8 mouse cellular contexts compared by ENCODE assay signal in the genomic region with DNA sequence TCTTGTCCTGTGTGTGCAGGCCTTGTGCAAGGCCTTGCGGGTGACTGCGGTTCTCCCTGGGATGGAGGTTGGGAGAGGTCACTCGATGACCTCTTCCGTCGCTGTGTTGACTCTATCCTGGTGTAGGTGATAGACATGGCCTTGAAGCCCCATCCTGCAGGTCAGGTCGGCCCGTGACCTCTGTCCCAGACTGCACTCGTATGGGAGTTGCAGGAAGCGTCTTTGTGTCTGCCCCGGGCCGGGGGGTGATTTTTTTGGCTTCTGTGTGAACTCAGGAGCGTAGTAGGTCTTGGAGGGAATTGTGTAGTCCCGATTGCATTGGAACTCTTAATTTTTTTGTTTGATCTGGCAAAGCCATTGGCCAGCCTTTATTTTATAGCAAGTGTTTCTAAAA. TPM values are rescaled to one million over a fixed set of nuclear protein-coding genes. Genes with fewer than 3 reads are reported as not detected.
DNase-seq lines count a peak whose midpoint lies in the region; ATAC-seq lines count a peak whose summit lies in the region.

No protein-coding gene starts in this region.

- no peaks in the 10 kb centered on the region for H3K36me3 ChIP-seq in lung, embryonic 16.5 days (ENCODE audit: control insufficient read depth, insufficient read depth, low read length)
- H3K36me3 ChIP-seq in embryonic facial prominence, embryonic 15.5 days, result no peaks in the 10 kb centered on the region
- peaks cover 11% of the 10 kb centered on the region; the same call in 1 of the 2 replicates for H3K36me3 ChIP-seq in limb, embryonic 10.5 days
- no peaks in the 10 kb centered on the region for H3K36me3 ChIP-seq in neural tube, embryonic 15.5 days

- H3K4me1 ChIP-seq in lung, embryonic 16.5 days (replicated peaks; ENCODE audit: control insufficient read depth, insufficient read depth, low read length), result peaks cover 14% of the 10 kb centered on the region; the same call in 1 of the 2 replicates
- H3K4me1 ChIP-seq in embryonic facial prominence, embryonic 15.5 days, result peaks cover 54% of the 10 kb centered on the region
- peaks cover 28% of the 10 kb centered on the region for H3K4me1 ChIP-seq in limb, embryonic 10.5 days
- peaks cover 54% of the 10 kb centered on the region for H3K4me1 ChIP-seq in neural tube, embryonic 15.5 days

- peak overlapping the region; percentile 81 for H3K9ac ChIP-seq in lung, embryonic 16.5 days (ENCODE audit: low read length)
- peak overlapping the region; percentile 74 for H3K9ac ChIP-seq in embryonic facial prominence, embryonic 15.5 days
- H3K9ac ChIP-seq in neural tube, embryonic 15.5 days (replicated peaks), result peak overlapping the region; percentile 84

- no peak for DNase-seq in lung, postnatal 14 days
- no peak for DNase-seq in limb, embryonic 10.5 days (ENCODE audit: low spot score)
- no peak for DNase-seq in layer of hippocampus, adult 9-11 months
- DNase-seq in right cerebral cortex, postnatal 36 days (ENCODE audit: low spot score in 2 of 2), result no peak
- DNase-seq in gastrocnemius, adult 8-10 months (ENCODE audit: low spot score in 2 of 2), result no peak

- H3K27ac ChIP-seq in lung, embryonic 16.5 days (ENCODE audit: low read length), result peak overlapping the region; percentile 41
- H3K27ac ChIP-seq in embryonic facial prominence, embryonic 15.5 days (replicated peaks), result peak overlapping the region; percentile 85
- H3K27ac ChIP-seq in limb, embryonic 10.5 days, result peak overlapping the region; percentile 96
- peak overlapping the region; percentile 96 for H3K27ac ChIP-seq in neural tube, embryonic 15.5 days (replicated peaks)

- no peaks in the 10 kb centered on the region for H3K27me3 ChIP-seq in lung, embryonic 16.5 days (ENCODE audit: control insufficient read depth, insufficient read depth, low read depth, low read length)
- H3K27me3 ChIP-seq in embryonic facial prominence, embryonic 15.5 days, result no peaks in the 10 kb centered on the region
- H3K27me3 ChIP-seq in limb, embryonic 10.5 days (ENCODE audit: low read depth, poor library complexity, severe bottlenecking), result no peaks in the 10 kb centered on the region
- no peaks in the 10 kb centered on the region for H3K27me3 ChIP-seq in neural tube, embryonic 15.5 days (replicated peaks)

- 8% methylated on average over 13 of the region's 13 CpGs for WGBS in lung, embryonic 16.5 days
- whole genome bisulfite sequencing in embryonic facial prominence, embryonic 15.5 days, result 4% methylated on average over 13 of the region's 13 CpGs
- WGBS in limb, embryonic 10.5 days, result 10% methylated on average over 13 of the region's 13 CpGs
- WGBS in neural tube, embryonic 15.5 days, result 6% methylated on average over 13 of the region's 13 CpGs

- H3K4me2 ChIP-seq in lung, embryonic 16.5 days (ENCODE audit: low read depth, low read length), result peak overlapping the region; percentile 71
- peak overlapping the region; percentile 62 for H3K4me2 ChIP-seq in embryonic facial prominence, embryonic 15.5 days (replicated peaks)
- H3K4me2 ChIP-seq in neural tube, embryonic 15.5 days, result peak overlapping the region; percentile 84

- H3K4me3 ChIP-seq in lung, embryonic 16.5 days (ENCODE audit: low read length), result peak overlapping the region; percentile 66
- H3K4me3 ChIP-seq in embryonic facial prominence, embryonic 15.5 days (replicated peaks), result peak overlapping the region; percentile 70
- peak overlapping the region; percentile 80 for H3K4me3 ChIP-seq in limb, embryonic 10.5 days
- H3K4me3 ChIP-seq in neural tube, embryonic 15.5 days (replicated peaks), result peak overlapping the region; percentile 72

- ATAC-seq in lung, embryonic 16.5 days (ENCODE audit: low read depth), result no peak
- ATAC-seq in embryonic facial prominence, embryonic 15.5 days (ENCODE audit: insufficient number of reproducible peaks, low FRiP score, low TSS enrichment, low read depth), result no peak
- ATAC-seq in neural tube, embryonic 15.5 days (ENCODE audit: low FRiP score), result no peak; the same call in 1 of the 2 replicates

- no peaks in the 10 kb centered on the region for H3K9me3 ChIP-seq in lung, embryonic 16.5 days (ENCODE audit: control insufficient read depth, low read length)
- no peaks in the 10 kb centered on the region for H3K9me3 ChIP-seq in embryonic facial prominence, embryonic 15.5 days (replicated peaks)
- no peaks in the 10 kb centered on the region for H3K9me3 ChIP-seq in limb, embryonic 10.5 days (replicated peaks)
- H3K9me3 ChIP-seq in neural tube, embryonic 15.5 days (replicated peaks), result no peaks in the 10 kb centered on the region

RNA-seq across cellular contexts. Expression of gene Psap, which starts 0.6 kb away (rescaled TPM):
- 131 and 132 TPM in 2 replicates for polyA plus RNA-seq in lung, embryonic 16.5 days (2015; fragmentation: Nextera tagmentation; extraction: Ambion mirVana)
- polyA plus RNA-seq in embryonic facial prominence, embryonic 15.5 days (2015; fragmentation: Nextera tagmentation; extraction: Ambion mirVana), result 165 and 167 TPM in 2 replicates
- 36.2 and 41.0 TPM in 2 replicates for polyA plus RNA-seq in limb, embryonic 10.5 days (2016; fragmentation: Nextera tagmentation; extraction: Ambion mirVana)
- 217 and 220 TPM in 2 replicates for polyA plus RNA-seq in neural tube, embryonic 15.5 days (2015; fragmentation: Nextera tagmentation; extraction: Ambion mirVana)
- 100 to 1,000 TPM; 813 to 866 (median 853) TPM for total RNA-seq in gastrocnemius, adult 8-10 months (2022)

RNA-seq across cellular contexts. Expression of gene Chst3, which starts 58.9 kb away (rescaled TPM):
- polyA plus RNA-seq in lung, embryonic 16.5 days (2015; fragmentation: Nextera tagmentation; extraction: Ambion mirVana), result 1.8 and 2.1 TPM in 2 replicates
- polyA plus RNA-seq in embryonic facial prominence, embryonic 15.5 days (2015; fragmentation: Nextera tagmentation; extraction: Ambion mirVana), result 2.8 TPM in 2 replicates
- polyA plus RNA-seq in limb, embryonic 10.5 days (2016; fragmentation: Nextera tagmentation; extraction: Ambion mirVana), result 1.4 and 2.0 TPM in 2 replicates
- polyA plus RNA-seq in neural tube, embryonic 15.5 days (2015; fragmentation: Nextera tagmentation; extraction: Ambion mirVana), result 1.9 and 2.0 TPM in 2 replicates
- total RNA-seq in gastrocnemius, adult 8-10 months (2022), result under 1 TPM; 0.22 to 0.45 (median 0.32) TPM

Comparison
In these comparisons a context has a peak if more than half of its experiments do, and no peak if none do; other contexts are left out.
1. H3K27ac ChIP-seq: peak in every context shown above with its lines; median percentile 96 in limb, embryonic 10.5 days; 96 in neural tube, embryonic 15.5 days; 85 in embryonic facial prominence, embryonic 15.5 days; 41 in lung, embryonic 16.5 days.